Mouse (Mus musculus) neural tube, embryonic 15.5 days (tissue): ENCODE measurements around the gene Gnai3. TPM values are rescaled to one million over a fixed set of nuclear protein-coding genes. Genes with fewer than 3 reads are reported as not detected.

Source experiments
- ATAC-seq: fragments of 200-750 bp; cut with Nextera tagmentation; 2 replicates; pipeline ENCODE4 v1.8.0; 2017; ENCODE audit warnings: mild to moderate bottlenecking, moderate TSS enrichment, moderate library complexity; ENCODE audit not compliant: low FRiP score
- H3K27ac ChIP-seq: fragments of 300-500 bp; sonication (generic); replicated peaks from 2 replicates; pipeline ENCODE4 v1.5.1; 2015; ENCODE audit warnings: mild to moderate bottlenecking, inconsistent platforms
- H3K27me3 ChIP-seq: fragments of 300-500 bp; sonication (generic); replicated peaks from 2 replicates; pipeline ENCODE4 v1.6.1; 2015; ENCODE audit warnings: inconsistent platforms
- H3K36me3 ChIP-seq: fragments of 300-500 bp; sonication (generic); 2 replicates; pipeline ENCODE4 v1.6.1; 2015; ENCODE audit warnings: inconsistent platforms
- H3K4me1 ChIP-seq: fragments of 300-500 bp; sonication (generic); 2 replicates; pipeline ENCODE4 v1.6.1; 2015; ENCODE audit warnings: inconsistent platforms
- H3K4me2 ChIP-seq: fragments of 300-500 bp; sonication (generic); 2 replicates; pipeline ENCODE4 v1.6.1; 2015; ENCODE audit warnings: inconsistent platforms, mild to moderate bottlenecking, moderate library complexity
- H3K4me3 ChIP-seq: fragments of 300-500 bp; sonication (generic); replicated peaks from 2 replicates; pipeline ENCODE4 v1.5.1; 2015; ENCODE audit warnings: mild to moderate bottlenecking, inconsistent platforms
- H3K9ac ChIP-seq: fragments of 300-500 bp; sonication (generic); replicated peaks from 2 replicates; pipeline ENCODE4 v1.6.1; 2015; ENCODE audit warnings: mild to moderate bottlenecking, inconsistent platforms
- H3K9me3 ChIP-seq: fragments of 300-500 bp; sonication (generic); replicated peaks from 2 replicates; pipeline ENCODE4 v1.6.1; 2016; ENCODE audit warnings: inconsistent platforms
- WGBS: fragments of 180-500 bp; shearing (Covaris S2); methylation state at CpG from one replicate; pipeline ENCODE4 v1.1.7; 2015; ENCODE audit warnings: mixed read lengths; 5-methylcytosine and 5-hydroxymethylcytosine counted together
- polyA plus RNA-seq: library from polyadenylated mRNA; unstranded; fragments of >200 nt; fragmentation: Nextera tagmentation; extraction: Ambion mirVana; gene quantifications from 2 replicates; pipeline ENCODE4 v1.2.1, GENCODE M21; 2015

Gnai3 gene
- polyA plus RNA-seq, 1 experiment from 2014 or later = 103 TPM

- Histone ChIP-seq H3K9me3 (no peaks in the 10 kb centered on the region), H3K27me3 (no peaks in the 10 kb centered on the region), H3K36me3 (no peaks in the 10 kb centered on the region), H3K4me3 (no peak overlapping the region), H3K27ac (no peak overlapping the region), H3K4me2 (no peak overlapping the region), H3K9ac (no peak overlapping the region), H3K4me1 (peaks cover 17% of the 10 kb centered on the region; the same call in 1 of the 2 replicates)
- no peak for ATAC-seq
- WGBS = 84% methylated on average over 5 of the region's 5 CpGs
These were observed 17.4 kb downstream of the Gnai3 start for GRCm38 (mm10) chr3:108128520-108128919.

GRCm38 (mm10) chr3:108126327-108126726, 19.6 kb downstream of the Gnai3 start:
- 94% methylated on average over 3 of the region's 3 CpGs for WGBS
- no peaks in the 10 kb centered on the region for H3K9me3 ChIP-seq
- ATAC-seq = no peak

GRCm38 (mm10) chr3:108124131-108124530, 21.8 kb downstream of the Gnai3 start:
- Histone ChIP-seq H3K36me3 (peaks cover 20% of the 10 kb centered on the region), H3K27ac (no peak overlapping the region), H3K9me3 (no peaks in the 10 kb centered on the region), H3K4me3 (no peak overlapping the region), H3K27me3 (no peaks in the 10 kb centered on the region), H3K4me2 (no peak overlapping the region), H3K4me1 (peaks cover 7% of the 10 kb centered on the region; the same call in 1 of the 2 replicates), H3K9ac (no peak overlapping the region)
- no peak for ATAC-seq
- 63% methylated on average over 1 of the region's 1 CpGs for WGBS

More at GRCm38 (mm10) chr3:108126327-108126726, 19.6 kb downstream of the Gnai3 start:
- H3K36me3 ChIP-seq = peaks cover 13% of the 10 kb centered on the region
- H3K27me3 ChIP-seq = no peaks in the 10 kb centered on the region
- no peak overlapping the region for H3K4me3 ChIP-seq
- H3K9ac ChIP-seq = no peak overlapping the region
- peaks cover 12% of the 10 kb centered on the region; the same call in 1 of the 2 replicates for H3K4me1 ChIP-seq
- H3K4me2 ChIP-seq = no peak overlapping the region
- H3K27ac ChIP-seq = no peak overlapping the region

- Histone ChIP-seq H3K36me3 (peaks cover 27% of the 10 kb centered on the region), H3K4me2 (no peak overlapping the region), H3K4me1 (no peaks in the 10 kb centered on the region), H3K4me3 (no peak overlapping the region), H3K9me3 (no peaks in the 10 kb centered on the region), H3K27me3 (no peaks in the 10 kb centered on the region), H3K27ac (no peak overlapping the region), H3K9ac (no peak overlapping the region)
- 93% methylated on average over 5 of the region's 5 CpGs for WGBS
- no peak for ATAC-seq
These were observed 22.7 kb downstream of the Gnai3 start for GRCm38 (mm10) chr3:108123242-108123641.

- Histone ChIP-seq H3K27ac (no peak overlapping the region), H3K4me1 (no peaks in the 10 kb centered on the region), H3K4me3 (no peak overlapping the region), H3K9ac (no peak overlapping the region), H3K36me3 (peaks cover 38% of the 10 kb centered on the region), H3K9me3 (no peaks in the 10 kb centered on the region), H3K4me2 (no peak overlapping the region), H3K27me3 (no peaks in the 10 kb centered on the region)
- WGBS = 79% methylated on average over 3 of the region's 3 CpGs
- no peak for ATAC-seq
These were observed 24.8 kb downstream of the Gnai3 start for GRCm38 (mm10) chr3:108121101-108121500.

GRCm38 (mm10) chr3:108117465-108117864, 28.5 kb downstream of the Gnai3 start:
- Histone ChIP-seq H3K4me2 (no peak overlapping the region), H3K36me3 (peaks cover 58% of the 10 kb centered on the region), H3K9me3 (no peaks in the 10 kb centered on the region), H3K4me1 (no peaks in the 10 kb centered on the region), H3K9ac (no peak overlapping the region), H3K27ac (no peak overlapping the region), H3K4me3 (no peak overlapping the region), H3K27me3 (no peaks in the 10 kb centered on the region)
- WGBS = 97% methylated on average over 6 of the region's 6 CpGs
- ATAC-seq = no peak

GRCm38 (mm10) chr3:108113591-108114289, 32.2 kb downstream of the Gnai3 start:
- no peak overlapping the region for H3K4me2 ChIP-seq
- H3K27me3 ChIP-seq = no peaks in the 10 kb centered on the region
- no peak overlapping the region for H3K9ac ChIP-seq
- H3K27ac ChIP-seq = no peak overlapping the region
- no peaks in the 10 kb centered on the region for H3K4me1 ChIP-seq
- peaks cover 70% of the 10 kb centered on the region for H3K36me3 ChIP-seq
- no peak for ATAC-seq
- WGBS = 92% methylated on average over 7 of the region's 7 CpGs
- no peak overlapping the region for H3K4me3 ChIP-seq
- H3K9me3 ChIP-seq = no peaks in the 10 kb centered on the region

GRCm38 (mm10) chr3:108112666-108113065, 33.3 kb downstream of the Gnai3 start:
- Histone ChIP-seq H3K4me3 (no peak overlapping the region), H3K4me2 (no peak overlapping the region), H3K36me3 (peaks cover 72% of the 10 kb centered on the region), H3K4me1 (no peaks in the 10 kb centered on the region), H3K9ac (no peak overlapping the region), H3K27ac (no peak overlapping the region), H3K27me3 (no peaks in the 10 kb centered on the region), H3K9me3 (no peaks in the 10 kb centered on the region)
- ATAC-seq = no peak
- 75% methylated on average over 4 of the region's 4 CpGs for WGBS

- 79% methylated on average over 7 of the region's 7 CpGs for WGBS
- Histone ChIP-seq H3K36me3 (peaks cover 69% of the 10 kb centered on the region), H3K27ac (no peak overlapping the region), H3K9ac (no peak overlapping the region), H3K27me3 (no peaks in the 10 kb centered on the region), H3K9me3 (no peaks in the 10 kb centered on the region), H3K4me3 (no peak overlapping the region), H3K4me2 (no peak overlapping the region), H3K4me1 (no peaks in the 10 kb centered on the region)
- ATAC-seq = no peak
These were observed 33.7 kb downstream of the Gnai3 start for GRCm38 (mm10) chr3:108112246-108112645.

- Histone ChIP-seq H3K36me3 (peaks cover 66% of the 10 kb centered on the region), H3K27me3 (no peaks in the 10 kb centered on the region), H3K9me3 (no peaks in the 10 kb centered on the region), H3K4me1 (no peaks in the 10 kb centered on the region), H3K4me3 (no peak overlapping the region), H3K9ac (no peak overlapping the region), H3K4me2 (no peak overlapping the region), H3K27ac (no peak overlapping the region)
- 88% methylated on average over 5 of the region's 5 CpGs for WGBS
- ATAC-seq = no peak
These were observed 34.6 kb downstream of the Gnai3 start for GRCm38 (mm10) chr3:108111320-108111719.

GRCm38 (mm10) chr3:108105281-108105680, 40.7 kb downstream of the Gnai3 start:
- Histone ChIP-seq H3K9me3 (no peaks in the 10 kb centered on the region), H3K4me1 (peaks cover 9% of the 10 kb centered on the region; the same call in 1 of the 2 replicates), H3K27ac (no peak overlapping the region), H3K4me2 (no peak overlapping the region), H3K36me3 (peaks cover 28% of the 10 kb centered on the region), H3K27me3 (no peaks in the 10 kb centered on the region), H3K9ac (no peak overlapping the region), H3K4me3 (no peak overlapping the region)
- ATAC-seq = no peak
- WGBS = 86% methylated on average over 3 of the region's 3 CpGs

- H3K27ac ChIP-seq = peak overlapping the region; percentile 54; the same call in 1 of the 2 replicates
- H3K9me3 ChIP-seq = no peaks in the 10 kb centered on the region
- no peak overlapping the region for H3K9ac ChIP-seq
- no peak overlapping the region for H3K4me2 ChIP-seq
- WGBS = 76% methylated on average over 6 of the region's 6 CpGs
- no peaks in the 10 kb centered on the region for H3K27me3 ChIP-seq
- H3K4me1 ChIP-seq = peaks cover 9% of the 10 kb centered on the region; the same call in 1 of the 2 replicates
- no peak for ATAC-seq
- peaks cover 5% of the 10 kb centered on the region for H3K36me3 ChIP-seq
- H3K4me3 ChIP-seq = no peak overlapping the region
These were observed 43.9 kb downstream of the Gnai3 start for GRCm38 (mm10) chr3:108102075-108102474.
